ENCODE assay signal across 9 mouse cellular contexts in the genomic region with DNA sequence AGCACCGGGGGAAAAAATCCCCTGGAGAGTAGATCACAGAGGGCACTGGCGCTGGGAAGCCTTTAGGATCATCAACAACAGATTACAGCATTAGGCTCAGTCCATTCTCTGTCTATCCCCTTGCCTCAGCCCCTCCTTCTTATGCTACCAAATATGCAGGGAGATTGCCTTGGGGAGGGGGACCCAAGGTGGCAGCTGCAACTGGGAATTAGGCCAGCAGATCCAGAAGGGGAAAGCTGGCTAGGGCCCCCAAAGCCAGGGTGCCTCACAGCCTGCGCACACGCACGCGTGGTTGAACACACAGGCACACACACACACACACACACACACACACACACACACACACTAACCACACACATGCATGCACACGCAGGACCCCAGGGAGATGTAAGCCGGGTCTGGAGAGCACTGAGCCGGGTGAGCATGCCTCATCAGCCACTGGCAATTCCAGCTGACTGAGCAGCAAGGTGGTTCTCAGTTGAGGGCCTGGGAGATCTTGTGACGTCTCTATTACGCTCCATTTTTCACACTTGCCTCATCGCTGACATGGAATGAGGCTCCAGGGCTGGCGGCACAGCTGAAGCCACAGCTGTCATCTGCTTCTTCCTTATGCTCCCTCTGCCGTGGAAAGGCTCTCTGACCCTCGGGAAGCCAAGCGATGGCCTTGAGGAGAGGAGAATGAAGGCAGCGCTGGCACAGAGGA. TPM values are rescaled to one million over a fixed set of nuclear protein-coding genes. Genes with fewer than 3 reads are reported as not detected.
DNase-seq lines count a peak whose midpoint lies in the region; ATAC-seq and TF ChIP-seq lines count a peak whose summit lies in the region.
"Had no signal": no experiment of that assay in that cellular context is flagged by ENCODE, and none has a peak within 500 bp of the region (broad histone marks: within the 10 kb centered on the region; RNA-seq: fewer than 3 reads in every experiment).

No protein-coding gene starts in this region.

- no peaks in the 10 kb centered on the region for H3K36me3 ChIP-seq in forebrain, postnatal 0 days (ENCODE audit: insufficient read depth)
- H3K36me3 ChIP-seq in liver, embryonic 14.5 days (replicated peaks; ENCODE audit: control insufficient read depth, insufficient read depth, low read depth) = no peaks in the 10 kb centered on the region
- no peaks in the 10 kb centered on the region for H3K36me3 ChIP-seq in stomach, embryonic 16.5 days (ENCODE audit: control insufficient read depth, insufficient read depth, low read length)

- peak overlapping the region; percentile 22; the same call in 1 of the 2 replicates for H3K9ac ChIP-seq in forebrain, postnatal 0 days
- no peak overlapping the region for H3K9ac ChIP-seq in liver, embryonic 14.5 days (replicated peaks)
- H3K9ac ChIP-seq in stomach, embryonic 16.5 days (ENCODE audit: low read length) = 0 out of 2 replicates have a peak overlapping the region, but pooled peaks have one; percentile 21

- WGBS in forebrain, postnatal 0 days = 24% methylated on average over 17 of the region's 17 CpGs
- WGBS in liver, embryonic 14.5 days (ENCODE audit: insufficient replicate concordance) = 47% methylated on average over 17 of the region's 17 CpGs
- 35% methylated on average over 17 of the region's 17 CpGs for WGBS in stomach, embryonic 16.5 days

- H3K9me3 ChIP-seq in forebrain, postnatal 0 days (ENCODE audit: low read length) = no peaks in the 10 kb centered on the region
- no peaks in the 10 kb centered on the region for H3K9me3 ChIP-seq in liver, embryonic 14.5 days (ENCODE audit: control insufficient read depth, low read length)
- no peaks in the 10 kb centered on the region; the same call in 1 of the 2 replicates for H3K9me3 ChIP-seq in stomach, embryonic 16.5 days (replicated peaks; ENCODE audit: control insufficient read depth, low read length)

- peak; percentile 23 to 73 for DNase-seq in left cerebral cortex, postnatal 25 days (ENCODE audit: low spot score in 2 of 2)
- DNase-seq in left cerebral cortex, postnatal 10 days (ENCODE audit: extremely low spot score in 1 of 2, low spot score in 2 of 2) = no peak
- DNase-seq in brain, embryonic 14.5 days (ENCODE audit: low read depth) = peak; percentile 86
- no peak for DNase-seq in forebrain, postnatal 0 days
- DNase-seq in liver, embryonic 14.5 days (ENCODE audit: low read depth in 3 of 3, low spot score in 3 of 3) = no peak

- H3K27ac ChIP-seq in forebrain, postnatal 0 days (ENCODE audit: low read depth, low read length) = 0 out of 2 replicates have a peak overlapping the region, but pooled peaks have one; percentile 21
- H3K27ac ChIP-seq in liver, embryonic 14.5 days = no peak overlapping the region
- no peak overlapping the region for H3K27ac ChIP-seq in stomach, embryonic 16.5 days (ENCODE audit: low read length)

- H3K4me3 ChIP-seq in forebrain, postnatal 0 days (ENCODE audit: low read depth, low read length) = no peak overlapping the region
- H3K4me3 ChIP-seq in liver, embryonic 14.5 days (ENCODE audit: insufficient read depth in 1 of 2, low read depth in 2 of 2, low read length in 2 of 2) = no peak overlapping the region
- peak overlapping the region; percentile 15; the same call in 1 of the 2 replicates for H3K4me3 ChIP-seq in stomach, embryonic 16.5 days (replicated peaks; ENCODE audit: low read length)
- H3K4me3 ChIP-seq: erythroblast, embryonic 14.5 days had no signal

- ATAC-seq in forebrain, postnatal 0 days = peak; percentile 44
- no peak for ATAC-seq in liver, embryonic 14.5 days (ENCODE audit: insufficient read depth)
- ATAC-seq in stomach, embryonic 16.5 days (ENCODE audit: insufficient read depth, low FRiP score) = no peak
- ATAC-seq in granulocyte monocyte progenitor cell, adult 5-6 weeks (replicated peaks; ENCODE audit: poor library complexity, severe bottlenecking) = no peak
- ATAC-seq in inflammation-experienced regulatory T-cells, adult 6 months = no peak

- TF ChIP-seq CTCF in brain, embryonic 14.5 days (IDR thresholded peaks at IDR 0.05; ENCODE audit: borderline replicate concordance, extremely low read depth, insufficient read depth, insufficient read length) = no peak
- TF ChIP-seq CTCF in forebrain, postnatal 0 days (IDR thresholded peaks at IDR 0.05; ENCODE audit: low read depth) = no peak
- TF ChIP-seq CTCF in liver, embryonic 14.5 days (IDR thresholded peaks at IDR 0.05; ENCODE audit: low read depth) = no peak

- intact Hi-C loops in left cerebral cortex, postnatal 25 days (cut with DNase I) = loop anchor here (1.0 kb wide), 1 partner anchor 50 kb away; no protein-coding TSS in a partner anchor
- intact Hi-C loops in left cerebral cortex, postnatal 10 days (cut with DNase I) = no loop called here

- H3K4me1 ChIP-seq in forebrain, postnatal 0 days (ENCODE audit: insufficient read depth) = 0 out of 2 replicates have a peak, but pooled peaks cover 4% of the 10 kb centered on the region
- H3K4me1 ChIP-seq in liver, embryonic 14.5 days (replicated peaks; ENCODE audit: control insufficient read depth in 2 of 2, insufficient read depth in 2 of 2, low read length in 1 of 2) = peaks cover 0 to 3% of the 10 kb centered on the region in 2 experiments; a peak in 2 of 4 replicates
- peaks cover 11% of the 10 kb centered on the region for H3K4me1 ChIP-seq in stomach, embryonic 16.5 days (ENCODE audit: control insufficient read depth, insufficient read depth, low read length)

- no peaks in the 10 kb centered on the region for H3K27me3 ChIP-seq in forebrain, postnatal 0 days (ENCODE audit: insufficient read depth, low read length)
- peaks cover 35% of the 10 kb centered on the region for H3K27me3 ChIP-seq in liver, embryonic 14.5 days (ENCODE audit: control insufficient read depth, insufficient read depth, low read length)
- peaks cover 16% of the 10 kb centered on the region for H3K27me3 ChIP-seq in stomach, embryonic 16.5 days (ENCODE audit: control insufficient read depth, insufficient read depth, low read length)

- TF ChIP-seq POLR2A in brain, embryonic 14.5 days (IDR thresholded peaks at IDR 0.05; ENCODE audit: borderline replicate concordance, extremely low read depth, insufficient read depth, insufficient read length, poor library complexity, severe bottlenecking) = no peak

- TF ChIP-seq EP300 in liver, embryonic 14.5 days (IDR thresholded peaks at IDR 0.05; ENCODE audit: low read depth) = no peak

- peak overlapping the region; percentile 17; the same call in 1 of the 2 replicates for H3K4me2 ChIP-seq in forebrain, postnatal 0 days (ENCODE audit: low read depth)
- peak overlapping the region; percentile 24; the same call in 1 of the 2 replicates for H3K4me2 ChIP-seq in liver, embryonic 14.5 days (ENCODE audit: low read depth)
- peak overlapping the region; percentile 33 for H3K4me2 ChIP-seq in stomach, embryonic 16.5 days (ENCODE audit: low read depth, low read length)

RNA-seq across cellular contexts. Expression of a gene that starts 7.7 kb away (rescaled TPM):
- total RNA-seq in left cerebral cortex, postnatal 25 days (2021) = 100 to 1,000 TPM; 295 to 302 TPM
- 100 to 1,000 TPM; 109 to 111 TPM for total RNA-seq in left cerebral cortex, postnatal 10 days (2021)
- polyA plus RNA-seq in brain, embryonic 14.5 days (2012; rRNA removed) = 28.6 and 32.9 TPM in 2 replicates
- total RNA-seq in forebrain, postnatal 0 days (2014; rRNA removed) = 28.1 and 31.5 TPM in 2 replicates
- 12.6 and 19.4 TPM in 2 replicates for polyA plus RNA-seq in forebrain, postnatal 0 days (2015; fragmentation: Nextera tagmentation; extraction: Ambion mirVana)
- polyA plus RNA-seq in liver, embryonic 14.5 days (2012; rRNA removed) = 0.13 and 0.26 TPM in 2 replicates
- polyA plus RNA-seq in liver, embryonic 14.5 days (2014; fragmentation: Nextera tagmentation; extraction: Ambion mirVana) = 0.14 TPM in 1 of 2 replicates, not detected in the other
- 0.65 and 1.4 TPM in 2 replicates for polyA plus RNA-seq in stomach, embryonic 16.5 days (2015; fragmentation: Nextera tagmentation; extraction: Ambion mirVana)
- not detected in 2 replicates for total RNA-seq in granulocyte monocyte progenitor cell, adult 5-6 weeks (2014; fragmentation: Nextera tagmentation)
- total RNA-seq in granulocyte monocyte progenitor cell, adult 5-6 weeks (2017) = not detected in 2 replicates
- polyA plus RNA-seq in inflammation-experienced regulatory T-cells, adult 6 months (2017; shearing (Covaris generic)) = not detected
- polyA plus RNA-seq: erythroblast, embryonic 14.5 days had no signal

RNA-seq across cellular contexts. Expression of a gene that starts 28.5 kb away (rescaled TPM):
- 10 to 100 TPM; 86.2 to 87.5 TPM for total RNA-seq in left cerebral cortex, postnatal 25 days (2021)
- total RNA-seq in left cerebral cortex, postnatal 10 days (2021) = 10 to 100 TPM; 68.0 to 72.3 TPM
- 63.6 and 80.4 TPM in 2 replicates for polyA plus RNA-seq in brain, embryonic 14.5 days (2012; rRNA removed)
- 49.9 and 58.6 TPM in 2 replicates for total RNA-seq in forebrain, postnatal 0 days (2014; rRNA removed)
- 8.4 and 15.7 TPM in 2 replicates for polyA plus RNA-seq in forebrain, postnatal 0 days (2015; fragmentation: Nextera tagmentation; extraction: Ambion mirVana)
- polyA plus RNA-seq in liver, embryonic 14.5 days (2012; rRNA removed) = 22.3 and 34.1 TPM in 2 replicates
- 13.9 and 16.1 TPM in 2 replicates for polyA plus RNA-seq in liver, embryonic 14.5 days (2014; fragmentation: Nextera tagmentation; extraction: Ambion mirVana)
- 66.2 and 68.8 TPM in 2 replicates for polyA plus RNA-seq in stomach, embryonic 16.5 days (2015; fragmentation: Nextera tagmentation; extraction: Ambion mirVana)
- total RNA-seq in granulocyte monocyte progenitor cell, adult 5-6 weeks (2014; fragmentation: Nextera tagmentation) = 247 and 279 TPM in 2 replicates
- total RNA-seq in granulocyte monocyte progenitor cell, adult 5-6 weeks (2017) = 290 and 318 TPM in 2 replicates
- polyA plus RNA-seq in inflammation-experienced regulatory T-cells, adult 6 months (2017; shearing (Covaris generic)) = 10 to 100 TPM; 25.5 to 32.7 (median 30.3) TPM

RNA-seq across cellular contexts. Expression of a gene that starts 49.1 kb away (rescaled TPM):
- 100 to 1,000 TPM; 104 to 110 TPM for total RNA-seq in left cerebral cortex, postnatal 25 days (2021)
- 10 to 100 TPM; 35.5 to 35.7 TPM for total RNA-seq in left cerebral cortex, postnatal 10 days (2021)
- 57.0 and 82.5 TPM in 2 replicates for polyA plus RNA-seq in brain, embryonic 14.5 days (2012; rRNA removed)
- 32.8 and 40.8 TPM in 2 replicates for total RNA-seq in forebrain, postnatal 0 days (2014; rRNA removed)
- 85.9 and 96.6 TPM in 2 replicates for polyA plus RNA-seq in forebrain, postnatal 0 days (2015; fragmentation: Nextera tagmentation; extraction: Ambion mirVana)
- 45.0 and 55.2 TPM in 2 replicates for polyA plus RNA-seq in liver, embryonic 14.5 days (2012; rRNA removed)
- 95.5 and 106 TPM in 2 replicates for polyA plus RNA-seq in liver, embryonic 14.5 days (2014; fragmentation: Nextera tagmentation; extraction: Ambion mirVana)
- polyA plus RNA-seq in stomach, embryonic 16.5 days (2015; fragmentation: Nextera tagmentation; extraction: Ambion mirVana) = 88.6 and 100 TPM in 2 replicates
- 92.9 and 109 TPM in 2 replicates for total RNA-seq in granulocyte monocyte progenitor cell, adult 5-6 weeks (2014; fragmentation: Nextera tagmentation)
- 74.0 and 75.4 TPM in 2 replicates for total RNA-seq in granulocyte monocyte progenitor cell, adult 5-6 weeks (2017)
- polyA plus RNA-seq in inflammation-experienced regulatory T-cells, adult 6 months (2017; shearing (Covaris generic)) = 100 to 1,000 TPM; 116 to 141 (median 122) TPM

RNA-seq across cellular contexts. Expression of a gene that starts 51.7 kb away (rescaled TPM):
- 10 to 100 TPM; 27.1 to 28.8 TPM for total RNA-seq in left cerebral cortex, postnatal 25 days (2021)
- total RNA-seq in left cerebral cortex, postnatal 10 days (2021) = 10 to 100 TPM; 22.5 to 27.2 TPM
- 49.7 and 55.0 TPM in 2 replicates for polyA plus RNA-seq in brain, embryonic 14.5 days (2012; rRNA removed)
- total RNA-seq in forebrain, postnatal 0 days (2014; rRNA removed) = 24.7 and 27.2 TPM in 2 replicates
- 17.4 and 20.3 TPM in 2 replicates for polyA plus RNA-seq in forebrain, postnatal 0 days (2015; fragmentation: Nextera tagmentation; extraction: Ambion mirVana)
- polyA plus RNA-seq in liver, embryonic 14.5 days (2012; rRNA removed) = 6.2 and 6.3 TPM in 2 replicates
- 5.6 and 7.5 TPM in 2 replicates for polyA plus RNA-seq in liver, embryonic 14.5 days (2014; fragmentation: Nextera tagmentation; extraction: Ambion mirVana)
- 22.2 and 25.4 TPM in 2 replicates for polyA plus RNA-seq in stomach, embryonic 16.5 days (2015; fragmentation: Nextera tagmentation; extraction: Ambion mirVana)
- total RNA-seq in granulocyte monocyte progenitor cell, adult 5-6 weeks (2014; fragmentation: Nextera tagmentation) = 12.5 and 16.4 TPM in 2 replicates
- total RNA-seq in granulocyte monocyte progenitor cell, adult 5-6 weeks (2017) = 8.1 and 10.3 TPM in 2 replicates
- 10 to 100 TPM; 15.9 to 27.8 (median 21.3) TPM for polyA plus RNA-seq in inflammation-experienced regulatory T-cells, adult 6 months (2017; shearing (Covaris generic))

Comparison
In these comparisons a context has a peak if more than half of its experiments do, and no peak if none do; other contexts are left out.
1. DNase-seq: peak in left cerebral cortex, postnatal 25 days (2 of 2) and brain, embryonic 14.5 days (single experiment); none in left cerebral cortex, postnatal 10 days (0 of 2), forebrain, postnatal 0 days (single experiment) and liver, embryonic 14.5 days (0 of 3).
2. Peak in every context shown above with its lines, with median percentiles within 50 percentile points of each other: H3K4me2 ChIP-seq.